Mouse (Mus musculus) spleen, adult 2 months (tissue): ENCODE measurements around the gene Pmpcb.

Experiments used
- CTCF ChIP-seq: fragments of 200-500 bp; IDR thresholded peaks from 2 replicates; pipeline ENCODE4 v1.5.1; 2011; ENCODE audit warnings: mild to moderate bottlenecking, inconsistent platforms; ENCODE audit not compliant: insufficient read depth, insufficient read length, insufficient replicate concordance; ENCODE audit errors: extremely low read depth
- POLR2A ChIP-seq: fragments of 200-500 bp; IDR thresholded peaks from 2 replicates; pipeline ENCODE4 v1.6.1; 2011; ENCODE audit warnings: low read depth, low read length, inconsistent platforms

GRCm38 (mm10) chr5:21802907-21803306, 66.0 kb downstream of the Pmpcb start:
- TF ChIP-seq CTCF (no peak), POLR2A (no peak)
